Mouse (Mus musculus): ENCODE data around the gene Stx18.

DNA sequence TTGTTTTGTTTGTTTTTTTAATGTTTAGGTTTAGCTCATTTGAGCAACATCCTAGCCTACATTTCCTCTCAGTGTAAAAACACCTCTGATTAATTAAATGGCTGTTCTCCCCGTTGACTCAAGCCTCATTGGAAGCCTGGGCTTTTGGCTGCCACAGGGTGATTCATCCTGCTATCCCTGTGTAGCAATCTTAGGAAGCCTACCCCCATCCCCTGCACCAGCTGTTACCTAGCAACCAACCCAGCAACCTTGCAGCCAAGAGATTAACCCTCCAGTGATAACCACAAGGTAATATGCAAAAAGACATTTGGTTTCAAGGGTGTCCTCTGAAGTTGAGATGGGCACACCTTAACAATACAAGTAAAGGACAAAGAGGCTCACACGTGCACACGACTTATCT is 112.7 kb downstream of the Stx18 start:
- no peak for TF ChIP-seq POLR2A (IDR thresholded peaks at IDR 0.05; ENCODE audit: control insufficient read depth, extremely low read depth, insufficient read depth, low read length, poor library complexity)
- TF ChIP-seq CTCF (IDR thresholded peaks at IDR 0.05; ENCODE audit: borderline replicate concordance, control insufficient read depth, extremely low read depth, insufficient read depth, low read length, poor library complexity): no peak
